Mouse (Mus musculus): ENCODE data around the gene Shld2. TPM values are rescaled to one million over a fixed set of nuclear protein-coding genes. Genes with fewer than 3 reads are reported as not detected.
A peak's percentile ranks its signal among the peaks of the same experiment; 100 is the strongest.

The Shld2 gene
- polyA plus RNA-seq, 1 experiment, result 26.7 TPM

DNA sequence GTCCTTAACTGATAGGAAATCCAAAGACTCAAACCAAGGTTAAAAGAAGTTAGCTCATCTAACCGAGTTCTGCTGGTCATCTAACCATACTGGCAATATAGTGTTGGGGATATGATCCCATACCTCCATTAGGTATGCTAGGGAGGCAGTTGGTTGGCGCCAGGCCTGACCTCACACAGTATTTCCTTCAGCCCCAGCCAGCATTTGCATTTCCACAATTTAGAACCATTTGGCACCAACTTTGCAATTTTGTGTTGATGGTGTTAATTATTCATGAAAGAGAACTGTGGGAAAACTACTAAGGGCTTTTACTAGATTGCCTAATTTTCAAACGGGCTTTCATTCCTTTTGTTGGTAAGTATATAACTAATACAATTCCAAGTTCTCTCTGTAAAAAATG is 21.6 kb upstream of the Shld2 start:
- H3K36me3 ChIP-seq (ENCODE audit: control insufficient read depth, insufficient read depth, low read length, poor library complexity, severe bottlenecking), result peaks cover 84% of the 10 kb centered on the region
- TF ChIP-seq CTCF (IDR thresholded peaks at IDR 0.05; ENCODE audit: low read depth, low read length), result no peak
- no peak for TF ChIP-seq POLR2A (IDR thresholded peaks at IDR 0.05; ENCODE audit: insufficient read depth, low read length)
- no peak for TF ChIP-seq EP300 (IDR thresholded peaks at IDR 0.05; ENCODE audit: insufficient read depth, low read depth, low read length)
- H3K4me1 ChIP-seq (ENCODE audit: control insufficient read depth, insufficient read depth, low read length), result no peaks in the 10 kb centered on the region
- no peaks in the 10 kb centered on the region for H3K27me3 ChIP-seq (ENCODE audit: control insufficient read depth, insufficient read depth, low read length, poor library complexity, severe bottlenecking)
- H3K9me3 ChIP-seq (replicated peaks; ENCODE audit: control insufficient read depth, insufficient read depth, low read length, poor library complexity, severe bottlenecking), result no peaks in the 10 kb centered on the region
- H3K4me3 ChIP-seq (ENCODE audit: low read depth, low read length), result no peak overlapping the region
- no peak overlapping the region for H3K9ac ChIP-seq (ENCODE audit: low read depth, poor library complexity, severe bottlenecking)
- no peak overlapping the region for H3K27ac ChIP-seq (ENCODE audit: insufficient read depth, low read length)

DNA sequence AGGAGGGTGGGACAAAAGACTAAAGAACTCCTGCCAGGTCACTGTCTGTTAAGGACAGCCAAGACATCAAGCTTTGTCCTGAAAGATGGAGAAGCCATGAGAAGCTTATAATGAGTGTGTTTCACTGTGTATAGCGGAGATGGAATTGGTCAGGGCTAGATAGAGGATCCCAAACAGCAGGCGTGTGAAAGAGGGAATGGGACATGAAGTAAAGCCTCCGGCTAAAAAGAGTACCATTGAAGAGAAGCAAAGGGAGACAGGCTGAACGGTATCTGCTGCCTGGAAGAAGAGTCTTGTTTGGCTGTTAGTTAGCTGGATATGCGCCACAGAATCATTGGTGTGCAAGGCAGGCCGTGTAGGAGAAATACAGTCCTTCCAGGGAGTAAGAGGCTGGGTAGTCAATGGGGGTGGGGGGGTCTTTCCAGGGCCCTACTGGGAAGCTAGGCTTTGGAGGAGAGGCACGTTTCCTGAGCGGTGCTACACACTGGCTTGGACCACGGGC is 20.4 kb upstream of the Shld2 start:
- H3K4me3 ChIP-seq (ENCODE audit: low read depth, low read length), result no peak overlapping the region
- H3K9ac ChIP-seq (ENCODE audit: low read depth, poor library complexity, severe bottlenecking), result no peak overlapping the region
- H3K27ac ChIP-seq (ENCODE audit: insufficient read depth, low read length), result peak overlapping the region; percentile 44; the same call in 1 of the 2 replicates
- no peaks in the 10 kb centered on the region for H3K9me3 ChIP-seq (replicated peaks; ENCODE audit: control insufficient read depth, insufficient read depth, low read length, poor library complexity, severe bottlenecking)
- peaks cover 83% of the 10 kb centered on the region for H3K36me3 ChIP-seq (ENCODE audit: control insufficient read depth, insufficient read depth, low read length, poor library complexity, severe bottlenecking)
- H3K27me3 ChIP-seq (ENCODE audit: control insufficient read depth, insufficient read depth, low read length, poor library complexity, severe bottlenecking), result no peaks in the 10 kb centered on the region
- H3K4me1 ChIP-seq (ENCODE audit: control insufficient read depth, insufficient read depth, low read length), result no peaks in the 10 kb centered on the region
- TF ChIP-seq CTCF (IDR thresholded peaks at IDR 0.05; ENCODE audit: low read depth, low read length), result no peak

DNA sequence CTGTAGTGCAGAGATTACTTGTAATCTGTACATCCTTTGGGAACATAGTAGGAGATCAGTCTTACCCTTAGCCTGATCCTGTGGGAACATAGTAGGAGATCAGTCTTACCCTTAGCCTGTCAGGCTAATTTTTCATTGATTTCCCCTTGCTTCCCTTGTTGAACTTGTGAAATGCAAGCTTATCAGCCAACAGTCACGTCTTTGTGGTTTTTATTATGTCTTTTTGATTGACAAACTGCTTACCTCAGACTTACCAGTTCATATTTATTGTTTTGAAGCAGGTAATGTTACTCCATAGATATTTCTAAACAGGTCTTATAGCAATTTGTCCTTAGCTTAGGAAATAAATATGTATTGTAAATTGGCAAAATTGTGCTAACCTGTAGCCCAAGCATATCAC is 17.3 kb upstream of the Shld2 start:
- Histone ChIP-seq H3K9me3 (replicated peaks; ENCODE audit: control insufficient read depth, insufficient read depth, low read length, poor library complexity, severe bottlenecking) (no peaks in the 10 kb centered on the region), H3K4me1 (ENCODE audit: control insufficient read depth, insufficient read depth, low read length) (no peaks in the 10 kb centered on the region), H3K4me3 (ENCODE audit: low read depth, low read length) (no peak overlapping the region), H3K27me3 (ENCODE audit: control insufficient read depth, insufficient read depth, low read length, poor library complexity, severe bottlenecking) (no peaks in the 10 kb centered on the region), H3K27ac (ENCODE audit: insufficient read depth, low read length) (no peak overlapping the region), H3K9ac (ENCODE audit: low read depth, poor library complexity, severe bottlenecking) (no peak overlapping the region), H3K36me3 (ENCODE audit: control insufficient read depth, insufficient read depth, low read length, poor library complexity, severe bottlenecking) (peaks cover 73% of the 10 kb centered on the region)
- TF ChIP-seq POLR2A (IDR thresholded peaks at IDR 0.05; ENCODE audit: insufficient read depth, low read length) (no peak), CTCF (IDR thresholded peaks at IDR 0.05; ENCODE audit: low read depth, low read length) (no peak), EP300 (IDR thresholded peaks at IDR 0.05; ENCODE audit: insufficient read depth, low read depth, low read length) (no peak)

DNA sequence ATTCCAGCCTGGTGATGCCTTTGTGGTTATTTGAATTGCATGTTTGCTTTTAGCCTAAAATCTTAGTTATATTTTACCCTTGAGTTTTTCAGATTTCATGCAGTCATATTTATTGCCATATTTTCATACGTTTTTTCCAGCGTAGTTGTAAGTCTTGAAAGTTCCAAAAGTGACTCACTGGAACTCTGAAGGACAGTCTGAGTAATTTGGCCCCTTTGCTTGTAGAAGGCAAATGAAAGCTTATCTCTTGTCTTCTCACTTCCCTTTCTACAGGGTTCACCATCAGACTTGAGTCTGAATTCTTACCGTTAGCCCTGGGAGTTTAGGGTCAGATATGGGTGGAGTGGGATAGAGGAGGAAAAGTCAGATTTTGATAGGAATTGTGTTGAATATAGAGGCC is 16.3 kb upstream of the Shld2 start:
- Histone ChIP-seq H3K9me3 (replicated peaks; ENCODE audit: control insufficient read depth, insufficient read depth, low read length, poor library complexity, severe bottlenecking) (no peaks in the 10 kb centered on the region; the same call in 1 of the 2 replicates), H3K4me3 (ENCODE audit: low read depth, low read length) (no peak overlapping the region), H3K36me3 (ENCODE audit: control insufficient read depth, insufficient read depth, low read length, poor library complexity, severe bottlenecking) (peaks cover 68% of the 10 kb centered on the region), H3K9ac (ENCODE audit: low read depth, poor library complexity, severe bottlenecking) (no peak overlapping the region), H3K27ac (ENCODE audit: insufficient read depth, low read length) (no peak overlapping the region), H3K27me3 (ENCODE audit: control insufficient read depth, insufficient read depth, low read length, poor library complexity, severe bottlenecking) (no peaks in the 10 kb centered on the region), H3K4me1 (ENCODE audit: control insufficient read depth, insufficient read depth, low read length) (no peaks in the 10 kb centered on the region)
- TF ChIP-seq POLR2A (IDR thresholded peaks at IDR 0.05; ENCODE audit: insufficient read depth, low read length) (no peak), EP300 (IDR thresholded peaks at IDR 0.05; ENCODE audit: insufficient read depth, low read depth, low read length) (no peak), CTCF (IDR thresholded peaks at IDR 0.05; ENCODE audit: low read depth, low read length) (no peak)

DNA sequence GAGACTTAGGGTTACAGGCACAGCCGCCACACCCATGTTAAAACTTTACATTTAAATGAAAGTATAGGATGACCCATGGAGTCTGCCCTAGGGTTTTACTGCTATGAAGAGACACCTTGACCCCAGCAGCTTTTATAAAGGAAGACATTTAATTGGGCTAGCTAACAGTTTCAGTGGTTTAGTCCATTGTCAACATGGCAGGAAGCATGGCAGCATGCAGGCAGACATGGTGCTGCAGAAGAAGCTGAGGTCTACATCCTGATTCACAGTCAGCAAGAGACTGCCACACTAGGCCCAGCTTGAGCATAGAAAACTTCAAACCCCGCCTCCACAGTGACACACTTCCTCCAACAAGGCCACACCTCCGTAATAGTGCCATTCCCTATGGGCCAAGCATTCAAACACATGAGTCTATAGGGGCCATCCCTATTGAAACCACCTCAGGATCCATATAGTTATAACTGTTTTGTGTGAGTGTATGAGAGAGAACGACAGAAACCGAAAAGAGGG is 13.3 kb upstream of the Shld2 start:
- H3K27me3 ChIP-seq (ENCODE audit: control insufficient read depth, insufficient read depth, low read length, poor library complexity, severe bottlenecking), result no peaks in the 10 kb centered on the region

DNA sequence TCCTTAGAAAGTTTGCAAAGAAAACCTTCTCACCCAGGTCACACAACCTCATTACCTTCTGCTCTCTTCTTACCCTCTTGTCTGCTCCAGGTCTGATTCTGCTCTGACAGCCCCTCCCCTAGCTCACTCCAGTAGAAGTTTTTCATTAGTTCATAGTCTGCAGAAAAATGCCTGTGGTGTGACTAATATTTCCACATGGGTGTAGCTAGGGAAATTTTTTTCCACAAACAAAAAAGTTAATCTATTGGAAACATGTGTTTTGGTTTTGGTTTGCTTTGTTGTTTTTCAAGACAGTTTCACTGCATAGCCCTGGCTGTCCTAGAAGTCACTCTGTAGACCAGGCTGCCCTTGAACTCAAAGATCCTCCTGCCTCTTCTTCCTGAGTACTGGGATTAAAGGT is 7.8 kb upstream of the Shld2 start:
- TF ChIP-seq CTCF (IDR thresholded peaks at IDR 0.05; ENCODE audit: low read depth, low read length) (no peak), EP300 (IDR thresholded peaks at IDR 0.05; ENCODE audit: insufficient read depth, low read depth, low read length) (no peak), POLR2A (IDR thresholded peaks at IDR 0.05; ENCODE audit: insufficient read depth, low read length) (no peak)
- Histone ChIP-seq H3K9me3 (replicated peaks; ENCODE audit: control insufficient read depth, insufficient read depth, low read length, poor library complexity, severe bottlenecking) (peaks cover 16% of the 10 kb centered on the region), H3K36me3 (ENCODE audit: control insufficient read depth, insufficient read depth, low read length, poor library complexity, severe bottlenecking) (peaks cover 61% of the 10 kb centered on the region), H3K27me3 (ENCODE audit: control insufficient read depth, insufficient read depth, low read length, poor library complexity, severe bottlenecking) (no peaks in the 10 kb centered on the region), H3K27ac (ENCODE audit: insufficient read depth, low read length) (no peak overlapping the region), H3K4me3 (ENCODE audit: low read depth, low read length) (no peak overlapping the region), H3K9ac (ENCODE audit: low read depth, poor library complexity, severe bottlenecking) (no peak overlapping the region), H3K4me1 (ENCODE audit: control insufficient read depth, insufficient read depth, low read length) (peaks cover 1% of the 10 kb centered on the region)

More for the DNA sequence above, 13.3 kb upstream of the Shld2 start:
- H3K4me3 ChIP-seq (ENCODE audit: low read depth, low read length), result no peak overlapping the region
- H3K36me3 ChIP-seq (ENCODE audit: control insufficient read depth, insufficient read depth, low read length, poor library complexity, severe bottlenecking), result peaks cover 68% of the 10 kb centered on the region
- peaks cover 16% of the 10 kb centered on the region for H3K9me3 ChIP-seq (replicated peaks; ENCODE audit: control insufficient read depth, insufficient read depth, low read length, poor library complexity, severe bottlenecking)
- no peak overlapping the region for H3K9ac ChIP-seq (ENCODE audit: low read depth, poor library complexity, severe bottlenecking)
- H3K4me1 ChIP-seq (ENCODE audit: control insufficient read depth, insufficient read depth, low read length), result no peaks in the 10 kb centered on the region
- peak overlapping the region; percentile 18 for H3K27ac ChIP-seq (ENCODE audit: insufficient read depth, low read length)
- TF ChIP-seq CTCF (IDR thresholded peaks at IDR 0.05; ENCODE audit: low read depth, low read length), result no peak
- TF ChIP-seq POLR2A (IDR thresholded peaks at IDR 0.05; ENCODE audit: insufficient read depth, low read length), result no peak
- no peak for TF ChIP-seq EP300 (IDR thresholded peaks at IDR 0.05; ENCODE audit: insufficient read depth, low read depth, low read length)

All from ES-Bruce4 (cell line).